Mouse (Mus musculus): Measurements from ENCODE around the gene Rpl3. TPM values are rescaled to one million over a fixed set of nuclear protein-coding genes. Genes with fewer than 3 reads are reported as not detected.

The Rpl3 gene
- polyA plus RNA-seq, 1 experiment from 2014 or later = 1,242 TPM

GRCm38 (mm10) chr15:80065414-80065813, 26.3 kb downstream of the Rpl3 start:
- 21% methylated on average over 13 of the region's 13 CpGs for WGBS
- ATAC-seq (ENCODE audit: low read depth) (peak; percentile 27; the same call in 1 of the 2 replicates), DNase-seq (ENCODE audit: low spot score) (no peak)
- H3K9me3 ChIP-seq (ENCODE audit: control insufficient read depth, low read length) = no peaks in the 10 kb centered on the region
- H3K4me1 ChIP-seq (ENCODE audit: control insufficient read depth, insufficient read depth, low read length) = peaks cover 6% of the 10 kb centered on the region; the same call in 1 of the 2 replicates
- no peak overlapping the region for H3K9ac ChIP-seq (ENCODE audit: low read depth, low read length)
- H3K27ac ChIP-seq (replicated peaks; ENCODE audit: low read depth, low read length) = no peak overlapping the region
- no peaks in the 10 kb centered on the region for H3K27me3 ChIP-seq (replicated peaks; ENCODE audit: control insufficient read depth, insufficient read depth, low read length)
- H3K4me2 ChIP-seq (ENCODE audit: low read depth, low read length) = no peak overlapping the region
- no peak overlapping the region for H3K4me3 ChIP-seq (ENCODE audit: low read depth, low read length)
- no peaks in the 10 kb centered on the region for H3K36me3 ChIP-seq (ENCODE audit: control insufficient read depth, insufficient read depth, low read length)

- 63% methylated on average over 5 of the region's 5 CpGs for WGBS
- Histone ChIP-seq H3K27ac (replicated peaks; ENCODE audit: low read depth, low read length) (no peak overlapping the region), H3K4me1 (ENCODE audit: control insufficient read depth, insufficient read depth, low read length) (peaks cover 6% of the 10 kb centered on the region; the same call in 1 of the 2 replicates), H3K36me3 (ENCODE audit: control insufficient read depth, insufficient read depth, low read length) (no peaks in the 10 kb centered on the region), H3K9ac (ENCODE audit: low read depth, low read length) (no peak overlapping the region), H3K4me3 (ENCODE audit: low read depth, low read length) (no peak overlapping the region), H3K9me3 (ENCODE audit: control insufficient read depth, low read length) (no peaks in the 10 kb centered on the region), H3K4me2 (ENCODE audit: low read depth, low read length) (no peak overlapping the region), H3K27me3 (replicated peaks; ENCODE audit: control insufficient read depth, insufficient read depth, low read length) (no peaks in the 10 kb centered on the region)
- peak; percentile 55 for DNase-seq (ENCODE audit: low spot score)
- no peak for ATAC-seq (ENCODE audit: low read depth)
Observed at GRCm38 (mm10) chr15:80064965-80065364, 26.7 kb downstream of the Rpl3 start.

- Histone ChIP-seq H3K9me3 (ENCODE audit: control insufficient read depth, low read length) (no peaks in the 10 kb centered on the region), H3K27ac (replicated peaks; ENCODE audit: low read depth, low read length) (no peak overlapping the region), H3K27me3 (replicated peaks; ENCODE audit: control insufficient read depth, insufficient read depth, low read length) (no peaks in the 10 kb centered on the region), H3K9ac (ENCODE audit: low read depth, low read length) (no peak overlapping the region), H3K4me3 (ENCODE audit: low read depth, low read length) (no peak overlapping the region), H3K36me3 (ENCODE audit: control insufficient read depth, insufficient read depth, low read length) (no peaks in the 10 kb centered on the region), H3K4me2 (ENCODE audit: low read depth, low read length) (no peak overlapping the region), H3K4me1 (ENCODE audit: control insufficient read depth, insufficient read depth, low read length) (peaks cover 6% of the 10 kb centered on the region; the same call in 1 of the 2 replicates)
- no peak; the same call in 1 of the 2 replicates for ATAC-seq (ENCODE audit: low read depth)
- no peak for DNase-seq (ENCODE audit: low spot score)
- WGBS = 37% methylated on average over 5 of the region's 5 CpGs
Observed at GRCm38 (mm10) chr15:80062821-80063220, 28.8 kb downstream of the Rpl3 start.

- Histone ChIP-seq H3K4me3 (ENCODE audit: low read depth, low read length) (no peak overlapping the region), H3K4me1 (ENCODE audit: control insufficient read depth, insufficient read depth, low read length) (peaks cover 6% of the 10 kb centered on the region; the same call in 1 of the 2 replicates), H3K27me3 (replicated peaks; ENCODE audit: control insufficient read depth, insufficient read depth, low read length) (no peaks in the 10 kb centered on the region), H3K4me2 (ENCODE audit: low read depth, low read length) (no peak overlapping the region), H3K9ac (ENCODE audit: low read depth, low read length) (no peak overlapping the region), H3K27ac (replicated peaks; ENCODE audit: low read depth, low read length) (no peak overlapping the region), H3K36me3 (ENCODE audit: control insufficient read depth, insufficient read depth, low read length) (no peaks in the 10 kb centered on the region), H3K9me3 (ENCODE audit: control insufficient read depth, low read length) (no peaks in the 10 kb centered on the region)
- DNase-seq (ENCODE audit: low spot score) (no peak), ATAC-seq (ENCODE audit: low read depth) (no peak)
- 53% methylated on average over 4 of the region's 9 CpGs for WGBS
Observed at GRCm38 (mm10) chr15:80062339-80062738, 29.3 kb downstream of the Rpl3 start.

- ATAC-seq (ENCODE audit: low read depth) (no peak), DNase-seq (ENCODE audit: low spot score) (no peak)
- H3K4me2 ChIP-seq (ENCODE audit: low read depth, low read length) = no peak overlapping the region
- no peaks in the 10 kb centered on the region for H3K27me3 ChIP-seq (replicated peaks; ENCODE audit: control insufficient read depth, insufficient read depth, low read length)
- H3K9ac ChIP-seq (ENCODE audit: low read depth, low read length) = no peak overlapping the region
- no peaks in the 10 kb centered on the region for H3K36me3 ChIP-seq (ENCODE audit: control insufficient read depth, insufficient read depth, low read length)
- H3K9me3 ChIP-seq (ENCODE audit: control insufficient read depth, low read length) = no peaks in the 10 kb centered on the region
- H3K4me3 ChIP-seq (ENCODE audit: low read depth, low read length) = no peak overlapping the region
- no peak overlapping the region for H3K27ac ChIP-seq (replicated peaks; ENCODE audit: low read depth, low read length)
- peaks cover 6% of the 10 kb centered on the region; the same call in 1 of the 2 replicates for H3K4me1 ChIP-seq (ENCODE audit: control insufficient read depth, insufficient read depth, low read length)
- WGBS = 70% methylated on average over 4 of the region's 4 CpGs
Observed at GRCm38 (mm10) chr15:80061071-80061550, 30.6 kb downstream of the Rpl3 start.

- DNase-seq (ENCODE audit: low spot score) (no peak), ATAC-seq (ENCODE audit: low read depth) (no peak)
- Histone ChIP-seq H3K4me3 (ENCODE audit: low read depth, low read length) (no peak overlapping the region), H3K27ac (replicated peaks; ENCODE audit: low read depth, low read length) (no peak overlapping the region), H3K36me3 (ENCODE audit: control insufficient read depth, insufficient read depth, low read length) (no peaks in the 10 kb centered on the region), H3K9ac (ENCODE audit: low read depth, low read length) (no peak overlapping the region), H3K4me1 (ENCODE audit: control insufficient read depth, insufficient read depth, low read length) (peaks cover 6% of the 10 kb centered on the region; the same call in 1 of the 2 replicates), H3K9me3 (ENCODE audit: control insufficient read depth, low read length) (no peaks in the 10 kb centered on the region), H3K27me3 (replicated peaks; ENCODE audit: control insufficient read depth, insufficient read depth, low read length) (no peaks in the 10 kb centered on the region), H3K4me2 (ENCODE audit: low read depth, low read length) (no peak overlapping the region)
- 87% methylated on average over 8 of the region's 8 CpGs for WGBS
Observed at GRCm38 (mm10) chr15:80060356-80061070, 31.2 kb downstream of the Rpl3 start.

GRCm38 (mm10) chr15:80059606-80060005, 32.1 kb downstream of the Rpl3 start:
- Histone ChIP-seq H3K27ac (replicated peaks; ENCODE audit: low read depth, low read length) (no peak overlapping the region), H3K4me1 (ENCODE audit: control insufficient read depth, insufficient read depth, low read length) (peaks cover 6% of the 10 kb centered on the region; the same call in 1 of the 2 replicates), H3K36me3 (ENCODE audit: control insufficient read depth, insufficient read depth, low read length) (no peaks in the 10 kb centered on the region), H3K9ac (ENCODE audit: low read depth, low read length) (no peak overlapping the region), H3K9me3 (ENCODE audit: control insufficient read depth, low read length) (no peaks in the 10 kb centered on the region), H3K4me3 (ENCODE audit: low read depth, low read length) (no peak overlapping the region), H3K27me3 (replicated peaks; ENCODE audit: control insufficient read depth, insufficient read depth, low read length) (no peaks in the 10 kb centered on the region), H3K4me2 (ENCODE audit: low read depth, low read length) (no peak overlapping the region)
- 86% methylated on average over 6 of the region's 7 CpGs for WGBS
- no peak for ATAC-seq (ENCODE audit: low read depth)
- DNase-seq (ENCODE audit: low spot score) = no peak

GRCm38 (mm10) chr15:80058151-80058550, 33.5 kb downstream of the Rpl3 start:
- DNase-seq (ENCODE audit: low spot score) = no peak
- 81% methylated on average over 7 of the region's 7 CpGs for WGBS
- ATAC-seq (ENCODE audit: low read depth) = no peak
- H3K36me3 ChIP-seq (ENCODE audit: control insufficient read depth, insufficient read depth, low read length) = no peaks in the 10 kb centered on the region
- H3K27me3 ChIP-seq (replicated peaks; ENCODE audit: control insufficient read depth, insufficient read depth, low read length) = no peaks in the 10 kb centered on the region
- H3K4me2 ChIP-seq (ENCODE audit: low read depth, low read length) = no peak overlapping the region
- H3K27ac ChIP-seq (replicated peaks; ENCODE audit: low read depth, low read length) = no peak overlapping the region
- peaks cover 6% of the 10 kb centered on the region; the same call in 1 of the 2 replicates for H3K4me1 ChIP-seq (ENCODE audit: control insufficient read depth, insufficient read depth, low read length)
- H3K9ac ChIP-seq (ENCODE audit: low read depth, low read length) = no peak overlapping the region
- no peaks in the 10 kb centered on the region for H3K9me3 ChIP-seq (ENCODE audit: control insufficient read depth, low read length)
- no peak overlapping the region for H3K4me3 ChIP-seq (ENCODE audit: low read depth, low read length)

All from embryonic facial prominence, embryonic 14.5 days (tissue).